Mouse (Mus musculus) v-Abl transformed pro-B cells (cell line): ENCODE data around the gene Mef2d.

Experiments
- in situ Hi-C, 2 experiments: fragments of 400-800 bp; cut with MboI; formaldehyde crosslinking; loops; one replicate each; pipeline ENCODE4 v1.15.1; 2025; ENCODE audit not compliant: unreplicated experiment in 2 of 2

Mef2d gene

DNA sequence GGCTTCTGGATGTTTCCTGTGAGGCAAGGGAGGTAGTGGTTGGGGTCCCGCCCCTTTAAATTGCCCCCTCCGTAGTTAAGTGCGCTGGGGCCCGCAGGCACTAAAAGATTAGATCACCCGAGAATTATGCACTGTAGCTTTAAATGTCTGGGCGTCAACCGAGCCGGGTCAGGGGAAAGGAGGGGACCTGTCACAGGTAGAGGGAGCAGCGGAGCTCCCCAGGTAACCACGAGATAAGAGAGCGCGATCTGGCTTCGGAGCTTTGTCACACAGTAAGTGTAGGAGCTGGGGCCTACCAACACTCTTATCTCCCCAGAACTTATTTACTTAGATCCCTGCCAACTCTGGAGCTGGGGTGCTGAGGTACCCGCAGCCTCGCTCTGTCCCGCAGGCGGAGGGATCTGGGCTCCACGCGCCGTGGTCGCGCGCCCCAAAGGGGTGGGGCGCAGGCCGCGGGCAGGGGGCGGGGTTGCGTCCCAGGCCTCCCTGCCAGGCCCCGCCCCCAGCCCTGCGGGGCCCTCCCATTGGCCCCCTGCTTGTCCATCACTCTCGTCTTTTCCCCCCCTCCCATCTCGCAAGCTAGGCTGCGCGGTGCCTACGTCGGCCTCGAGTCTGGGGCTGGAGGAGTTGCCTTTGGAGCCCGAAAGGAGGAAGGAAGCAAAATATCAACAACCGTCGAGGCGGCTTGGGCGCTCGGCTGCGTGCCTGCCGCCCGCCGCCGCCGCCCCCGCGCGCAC, at the start of gene Mef2d:
Gene Mef2d (plus strand): TSS at position 586 of the 737 bp plus-strand sequence.
- in situ Hi-C loops = no loop called here

DNA sequence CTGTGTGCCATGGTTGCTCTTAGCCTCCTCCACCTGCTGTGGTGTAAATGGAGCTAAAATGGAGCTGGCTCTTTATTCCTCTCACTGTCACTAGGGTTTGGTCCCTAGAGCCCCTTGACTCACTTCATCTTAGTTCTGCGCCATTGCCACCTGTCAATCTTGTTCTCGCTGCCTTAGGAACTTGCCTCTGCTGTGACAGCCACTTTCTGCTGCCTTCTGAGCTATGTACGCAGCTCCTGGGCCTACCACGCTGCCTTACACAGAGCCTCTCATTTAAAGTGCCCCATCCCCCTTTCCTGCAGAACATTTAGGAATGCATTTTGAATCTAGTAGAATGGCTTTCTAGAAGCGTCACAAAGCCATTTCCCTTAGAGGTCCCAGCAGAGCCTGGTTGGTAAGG, 48.0 kb upstream of the Mef2d start:
- in situ Hi-C loops = loop anchor here in 1 of 2 experiments (5.0 kb wide), 1 partner anchor 38 kb away; no protein-coding TSS in a partner anchor

DNA sequence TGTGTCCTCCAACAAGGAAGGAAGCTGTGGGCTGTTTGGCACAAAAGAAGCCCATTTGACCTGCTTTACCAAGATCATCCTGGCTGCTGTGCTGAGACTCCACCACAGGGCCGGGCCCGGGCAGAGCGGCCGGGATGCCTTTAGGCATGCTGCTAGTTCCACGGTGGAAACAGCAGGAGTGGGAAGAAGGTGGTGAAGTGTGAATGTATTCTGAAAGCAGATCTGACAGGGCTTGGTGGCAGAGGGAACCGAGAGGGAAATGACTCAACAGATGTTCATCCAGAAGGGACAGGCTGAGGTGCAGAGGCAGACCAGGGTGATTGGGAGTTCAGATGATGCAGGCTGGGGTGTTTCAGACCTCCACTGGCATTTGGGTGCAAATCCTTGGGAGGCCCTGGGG, 44.5 kb upstream of the Mef2d start:
- in situ Hi-C loops = no loop called here

GRCm38 (mm10) chr3:88100251-88100650, 41.9 kb upstream of the Mef2d start:
- in situ Hi-C loops = no loop called here

- in situ Hi-C loops = no loop called here
Measured at GRCm38 (mm10) chr3:88101736-88102135, 40.4 kb upstream of the Mef2d start.

DNA sequence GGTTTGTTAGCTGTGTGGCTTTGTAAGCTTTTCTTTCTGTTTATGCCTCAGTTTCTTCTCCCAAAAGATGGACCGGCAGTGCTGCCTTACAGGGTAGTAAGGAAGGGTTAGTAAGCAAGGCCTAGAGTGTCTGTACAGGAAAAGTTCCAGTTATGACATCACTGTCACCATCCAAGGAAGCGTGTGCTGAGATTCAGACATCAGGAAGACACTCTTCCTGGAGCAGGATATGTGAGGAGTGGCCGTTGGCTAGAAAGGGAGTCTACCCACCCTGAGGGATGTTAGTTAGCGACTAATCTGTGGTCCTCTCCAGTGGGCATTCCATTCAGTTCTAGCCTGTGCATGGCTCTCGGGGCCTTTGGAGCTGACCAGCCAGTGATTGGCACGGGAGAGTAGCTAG, 40.0 kb upstream of the Mef2d start:
- in situ Hi-C loops = no loop called here

DNA sequence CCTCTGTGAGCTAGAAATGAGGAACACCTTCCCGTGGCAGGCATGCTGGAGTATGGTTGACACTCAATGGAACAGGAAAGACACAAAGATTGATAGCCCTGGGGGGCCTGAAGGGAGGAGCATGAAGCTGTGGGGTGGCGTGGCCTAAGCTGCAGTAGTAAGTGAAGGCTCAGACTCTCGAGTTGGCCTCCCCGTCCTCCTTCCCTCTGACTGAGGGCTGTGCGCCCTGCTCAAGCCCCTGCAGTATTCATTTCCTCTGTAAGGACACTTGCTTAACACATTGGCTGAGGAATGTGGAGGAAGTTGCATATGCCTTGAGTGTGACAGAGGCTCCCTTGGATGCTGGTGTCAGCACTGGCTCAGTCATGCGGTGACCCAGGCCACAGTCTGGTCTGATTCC, 39.6 kb upstream of the Mef2d start:
- in situ Hi-C loops = no loop called here

DNA sequence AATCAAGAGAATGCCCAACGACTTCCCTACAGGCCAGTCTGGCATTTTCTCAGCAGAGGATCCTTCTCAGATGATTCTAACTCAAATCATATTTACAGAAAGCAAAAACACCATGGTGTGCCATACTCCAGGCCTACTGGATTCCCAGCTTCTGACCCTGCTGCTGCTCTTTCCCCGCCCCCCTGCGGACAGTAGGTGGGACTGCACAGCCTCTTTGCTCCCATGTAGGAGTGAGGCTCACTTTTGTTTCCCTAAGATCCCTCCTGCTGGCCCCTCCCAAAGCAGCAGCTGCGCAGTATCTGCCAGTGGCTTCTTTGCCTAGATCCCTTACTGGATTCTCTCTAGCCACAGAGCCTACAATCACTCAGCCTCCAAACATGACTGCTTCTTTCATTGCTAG, 36.0 kb upstream of the Mef2d start:
- in situ Hi-C loops = no loop called here

GRCm38 (mm10) chr3:88109126-88109525, 33.0 kb upstream of the Mef2d start:
- in situ Hi-C loops = no loop called here

GRCm38 (mm10) chr3:88114396-88114795, 27.8 kb upstream of the Mef2d start:
- in situ Hi-C loops = no loop called here

- in situ Hi-C loops = no loop called here
Measured at GRCm38 (mm10) chr3:88120117-88120651, 22.0 kb upstream of the Mef2d start.

DNA sequence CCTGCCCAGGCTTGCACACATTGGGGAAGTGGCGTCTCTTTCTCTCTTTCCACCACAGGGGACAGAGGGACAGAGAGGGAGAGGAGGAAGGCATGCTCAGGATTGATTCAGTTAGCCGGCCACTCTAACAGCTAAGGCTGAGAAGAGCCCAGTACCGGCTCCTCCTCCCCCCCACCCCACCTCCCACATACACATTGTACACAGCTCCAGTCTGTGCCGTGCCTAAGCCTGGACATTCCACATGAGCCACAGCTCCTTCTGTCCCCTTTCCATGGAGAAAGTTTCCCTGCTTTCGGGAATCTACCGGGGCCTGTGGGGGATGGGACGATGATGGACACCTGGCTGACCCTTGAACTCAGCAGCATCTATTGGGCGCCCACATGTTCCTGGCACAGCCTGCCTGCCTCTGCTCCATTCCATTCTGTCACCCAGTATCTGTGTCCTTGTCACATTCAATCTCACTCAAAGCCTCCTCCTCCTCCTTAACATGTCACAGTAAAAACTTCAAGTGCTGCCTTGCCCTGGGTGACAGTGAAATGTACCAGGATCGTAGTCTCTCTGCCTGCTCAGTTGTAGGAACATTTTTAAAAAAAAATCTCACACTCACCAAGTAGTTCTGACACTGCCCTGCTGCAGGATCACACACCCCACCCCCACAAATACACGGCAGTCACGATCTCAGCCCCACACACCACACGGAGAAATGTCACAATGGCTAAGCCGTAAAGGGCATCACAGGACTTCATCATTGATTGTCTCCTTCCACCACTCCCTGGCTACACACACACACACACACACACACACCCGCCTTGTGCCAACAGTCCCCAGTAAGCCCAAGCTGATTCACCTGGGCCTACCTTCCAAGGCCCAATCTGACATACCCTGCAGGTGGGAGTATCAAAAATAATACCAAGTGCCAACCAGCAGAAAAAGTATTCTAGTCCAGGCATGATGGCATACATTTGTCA, 20.7 kb upstream of the Mef2d start:
- in situ Hi-C loops = no loop called here

DNA sequence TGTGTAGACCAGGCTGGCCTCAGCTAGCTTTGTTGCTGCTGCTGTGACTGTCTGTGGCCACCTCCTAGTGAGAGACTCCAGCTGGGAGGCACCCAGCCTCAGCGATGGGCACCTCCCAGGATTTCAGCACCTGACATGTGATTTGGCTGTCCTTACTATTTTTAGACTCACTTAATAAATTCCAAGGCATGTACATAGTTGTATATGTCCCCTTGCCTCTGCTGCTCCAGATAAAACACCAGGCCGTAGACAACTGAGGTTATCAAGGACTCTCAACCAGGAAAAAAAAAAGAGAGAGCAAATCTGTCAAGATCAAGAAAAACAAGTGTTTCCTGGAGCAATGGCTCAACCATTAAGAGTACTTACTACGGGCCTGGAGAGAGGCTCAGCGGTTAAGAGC, 17.0 kb upstream of the Mef2d start:
- in situ Hi-C loops = no loop called here

DNA sequence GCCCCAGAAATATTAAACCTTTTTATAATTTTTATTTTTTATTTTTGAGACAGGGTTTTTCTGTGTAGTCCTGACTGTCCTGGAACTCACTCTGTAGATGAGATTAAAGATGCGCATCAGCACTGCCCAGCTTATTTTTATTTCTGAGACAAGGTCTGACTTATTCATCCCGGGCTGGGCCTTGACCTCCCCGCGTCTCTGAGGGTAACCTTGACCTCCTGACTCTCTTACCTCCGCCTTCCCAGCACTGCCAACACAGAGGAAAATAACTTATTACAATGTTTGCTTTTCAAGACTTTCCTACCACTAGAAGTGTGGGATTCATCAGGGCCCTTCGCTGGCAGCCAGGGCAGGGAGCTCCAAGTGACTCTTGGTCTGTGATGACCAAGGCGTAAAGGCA, 16.0 kb upstream of the Mef2d start:
- in situ Hi-C loops = no loop called here

DNA sequence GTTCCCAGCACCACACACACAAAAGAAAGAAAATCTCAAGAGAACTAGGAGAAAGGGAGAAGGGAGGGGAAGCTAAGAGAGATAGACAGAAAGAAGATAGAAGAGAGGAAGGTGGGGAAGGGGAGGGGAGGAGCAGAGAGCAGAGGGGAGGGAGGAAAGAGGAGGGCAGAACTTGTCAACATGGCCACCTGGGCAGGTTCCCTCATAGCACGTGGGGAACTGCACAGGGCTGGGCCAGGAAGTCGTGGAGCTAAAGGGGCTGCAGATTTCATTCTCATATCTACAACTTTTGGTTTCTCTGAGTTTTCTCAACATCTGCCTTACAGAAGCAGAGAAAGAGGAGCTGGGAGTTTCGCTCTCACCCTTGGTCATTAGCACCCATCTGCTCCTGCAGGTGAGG, 14.5 kb upstream of the Mef2d start:
- in situ Hi-C loops = no loop called here

DNA sequence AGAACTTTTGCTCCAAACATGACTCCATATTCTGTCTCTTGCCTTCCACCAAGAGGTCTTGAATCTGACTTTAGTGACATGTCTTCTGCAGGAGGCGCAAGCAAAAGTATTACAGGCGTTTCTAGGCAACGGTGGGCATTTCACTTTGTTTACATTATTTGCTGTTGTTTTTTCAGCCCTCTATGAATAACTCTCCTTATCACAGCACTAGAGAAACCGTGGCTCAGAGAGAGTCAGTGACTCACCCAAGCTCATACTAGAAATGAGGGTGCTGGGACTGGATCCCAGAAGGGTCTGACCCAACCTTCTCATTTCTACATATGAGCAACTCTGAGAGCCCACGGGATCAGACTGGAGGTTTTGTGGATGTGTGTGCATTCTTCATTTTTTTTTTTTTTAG, 14.1 kb upstream of the Mef2d start:
- in situ Hi-C loops = no loop called here

DNA sequence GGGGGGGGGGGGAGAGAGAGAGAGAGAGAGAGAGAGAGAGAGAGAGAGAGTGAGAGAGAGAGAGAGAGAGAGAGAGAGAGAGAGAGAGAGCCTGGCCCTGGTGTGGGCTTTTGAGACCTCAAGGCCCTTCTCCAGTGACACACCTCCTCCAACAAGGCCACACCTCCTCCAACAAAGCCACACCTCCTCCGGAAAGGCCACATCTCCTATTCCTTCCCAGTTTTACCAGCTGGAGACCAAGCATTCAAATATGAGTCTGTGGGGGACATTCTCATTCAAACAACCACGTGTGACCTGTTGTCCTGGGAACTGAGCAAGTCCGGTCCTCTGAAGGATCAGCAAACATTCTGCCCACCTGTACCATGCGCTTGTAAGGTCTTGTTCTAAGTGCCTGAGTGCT, 13.2 kb upstream of the Mef2d start:
- in situ Hi-C loops = no loop called here

- in situ Hi-C loops = loop anchor here (5.0 kb wide), 3 partner anchors 39 to 44 kb away; no protein-coding TSS in a partner anchor
Measured at GRCm38 (mm10) chr3:88131071-88131470, 11.1 kb upstream of the Mef2d start.

DNA sequence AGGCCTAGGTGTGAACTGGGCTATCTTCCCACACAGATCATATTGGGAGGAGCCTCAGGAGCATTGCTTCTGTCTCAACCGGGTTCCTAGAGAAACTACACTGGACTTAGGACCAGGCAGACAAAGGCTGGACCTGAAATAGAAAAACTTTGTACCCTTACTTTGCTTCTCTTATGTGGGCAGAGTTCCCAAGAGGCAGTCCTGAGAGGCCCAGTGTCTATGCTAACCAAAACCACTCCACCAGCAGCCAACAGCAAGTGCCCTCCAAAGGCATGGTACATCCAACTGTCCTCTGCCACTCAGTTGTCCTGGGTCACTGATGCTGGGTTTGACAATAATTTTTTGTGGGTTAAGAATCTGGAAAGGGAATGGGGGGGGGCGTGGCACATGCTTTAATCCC, 9.7 kb upstream of the Mef2d start:
- in situ Hi-C loops = loop anchor here (5.0 kb wide), 3 partner anchors 40 to 45 kb away; no protein-coding TSS in a partner anchor

GRCm38 (mm10) chr3:88133187-88133771, 8.9 kb upstream of the Mef2d start:
- in situ Hi-C loops = loop anchor here (5.0 kb wide), 3 partner anchors 39 to 46 kb away; no protein-coding TSS in a partner anchor

- in situ Hi-C loops = loop anchor here in 1 of 2 experiments (5.0 kb wide), 1 partner anchor 41 kb away; no protein-coding TSS in a partner anchor
Measured at GRCm38 (mm10) chr3:88136346-88136745, 5.8 kb upstream of the Mef2d start.
